Mouse (Mus musculus) testis, adult 2 months (tissue): ENCODE measurements around the gene Olfr498. TPM values are rescaled to one million over a fixed set of nuclear protein-coding genes. Genes with fewer than 3 reads are reported as not detected.

ENCODE experiments used
- H3K27ac ChIP-seq: fragments of 200-500 bp; 2 replicates; pipeline ENCODE4 v1.5.1; 2012; ENCODE audit warnings: low read depth, low read length; ENCODE audit not compliant: control insufficient read depth, insufficient read depth
- H3K27me3 ChIP-seq: fragments of 200-500 bp; 2 replicates; pipeline ENCODE4 v1.6.1; 2012; ENCODE audit warnings: mild to moderate bottlenecking, low read length, moderate library complexity; ENCODE audit not compliant: control insufficient read depth, insufficient read depth
- H3K36me3 ChIP-seq: fragments of 200-500 bp; 2 replicates; pipeline ENCODE4 v1.6.1; 2012; ENCODE audit warnings: mild to moderate bottlenecking, low read length; ENCODE audit not compliant: control insufficient read depth, insufficient read depth
- H3K4me1 ChIP-seq: fragments of 200-500 bp; 2 replicates; pipeline ENCODE4 v1.6.1; 2012; ENCODE audit warnings: low read length; ENCODE audit not compliant: control insufficient read depth, insufficient read depth
- H3K4me3 ChIP-seq: fragments of 200-500 bp; 2 replicates; pipeline ENCODE4 v1.5.1; 2012; ENCODE audit warnings: low read depth, mild to moderate bottlenecking, low read length, moderate library complexity, mixed read lengths; ENCODE audit not compliant: control insufficient read depth
- CTCF ChIP-seq: fragments of 200-500 bp; IDR thresholded peaks from 2 replicates; pipeline ENCODE4 v1.5.1; 2012; ENCODE audit warnings: low read depth, mild to moderate bottlenecking, inconsistent platforms, low read length, moderate library complexity; ENCODE audit not compliant: control insufficient read depth, insufficient read depth, insufficient replicate concordance
- POLR2A ChIP-seq: fragments of 200-500 bp; IDR thresholded peaks from 2 replicates; pipeline ENCODE4 v1.6.1; 2012; ENCODE audit warnings: low read depth, mild to moderate bottlenecking, inconsistent platforms, low read length, moderate library complexity; ENCODE audit not compliant: control insufficient read depth
- polyA plus RNA-seq: library from polyadenylated mRNA; depleted of rRNA; stranded (reverse); fragments of >200 nt; gene quantifications from 2 replicates; pipeline ENCODE4 v1.2.3, GENCODE M21; 2012; rRNA removed

Olfr498 gene
- polyA plus RNA-seq = not detected in 2 replicates

DNA sequence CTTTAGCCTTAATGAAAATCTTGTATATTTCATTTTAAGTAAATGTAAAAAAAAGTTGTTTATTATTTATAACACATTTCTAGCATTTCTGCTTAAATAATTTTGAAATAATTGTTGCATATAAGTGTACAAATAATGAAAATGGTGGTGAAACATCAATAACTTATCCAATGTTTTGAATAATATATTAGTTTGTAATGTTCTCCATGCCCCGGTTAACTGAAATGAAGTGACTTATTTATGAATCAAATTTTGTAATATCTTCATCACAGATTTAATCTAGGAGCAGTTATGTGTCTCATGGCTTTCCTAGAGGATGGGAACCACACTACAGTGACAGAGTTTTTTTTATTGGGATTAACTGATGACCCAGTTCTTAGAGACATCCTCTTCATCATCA is at the start of gene Olfr498:
Gene Olfr498 (plus strand): TSS at position 301 of the 400 bp plus-strand sequence.
- no peaks in the 10 kb centered on the region for H3K4me1 ChIP-seq
- no peak within 1 kb of the TSS for H3K4me3 ChIP-seq
- no peak within 1 kb of the TSS for H3K27ac ChIP-seq
- H3K27me3 ChIP-seq = no peaks in the 10 kb centered on the region
- no peak for TF ChIP-seq CTCF
- TF ChIP-seq POLR2A = no peak
- no peaks in the 10 kb centered on the region for H3K36me3 ChIP-seq

DNA sequence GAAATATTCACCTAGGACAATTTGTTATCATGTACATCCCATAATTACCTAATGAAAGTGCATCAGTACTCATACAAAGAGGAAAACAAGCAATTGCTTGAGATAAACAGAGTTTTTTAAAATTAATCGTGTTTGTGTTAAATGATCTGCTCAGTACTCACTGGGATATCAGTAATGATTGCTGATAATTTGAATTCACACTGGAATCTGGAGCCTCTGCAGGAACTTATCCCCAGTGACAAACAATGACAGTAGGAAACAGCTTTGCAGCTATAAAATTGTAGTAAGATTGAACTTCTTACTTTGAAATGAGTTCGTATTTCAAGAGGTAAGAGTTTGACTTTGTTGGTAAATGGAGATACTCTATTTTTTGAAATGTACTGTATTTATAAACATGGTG is 45.0 kb upstream of the Olfr498 start, which contains the start of gene Olfr497:
Gene Olfr497 (plus strand): TSS at position 301 of the 400 bp plus-strand sequence.
- Histone ChIP-seq H3K4me3 (no peak within 1 kb of the TSS), H3K4me1 (no peaks in the 10 kb centered on the region), H3K36me3 (no peaks in the 10 kb centered on the region), H3K27me3 (no peaks in the 10 kb centered on the region), H3K27ac (no peak within 1 kb of the TSS)
- TF ChIP-seq CTCF = no peak

Other genes with a start within 250 kb of the Olfr498 start
- gene Olfr488, start 207.0 kb upstream of the Olfr498 start, polyA plus RNA-seq = not detected in 2 replicates
- not detected in 2 replicates for gene Olfr490, start 176.4 kb upstream of the Olfr498 start, polyA plus RNA-seq
- not detected in 2 replicates for gene Olfr491, start 151.9 kb upstream of the Olfr498 start, polyA plus RNA-seq
- gene Olfr492, start 141.7 kb upstream of the Olfr498 start, polyA plus RNA-seq = not detected in 2 replicates
- not detected in 2 replicates for gene Olfr493, start 118.3 kb upstream of the Olfr498 start, polyA plus RNA-seq
- gene Olfr494, start 100.0 kb upstream of the Olfr498 start, polyA plus RNA-seq = not detected in 2 replicates
- gene Olfr495, start 72.2 kb upstream of the Olfr498 start, polyA plus RNA-seq = not detected in 2 replicates
- not detected in 2 replicates for gene Olfr497, start 44.9 kb upstream of the Olfr498 start, polyA plus RNA-seq
- gene Olfr502, start 59.7 kb downstream of the Olfr498 start, polyA plus RNA-seq = not detected in 2 replicates
- gene Olfr503, start 79.2 kb downstream of the Olfr498 start, polyA plus RNA-seq = not detected in 2 replicates
- gene Olfr504, start 100.5 kb downstream of the Olfr498 start, polyA plus RNA-seq = not detected in 2 replicates
- gene Olfr506, start 145.5 kb downstream of the Olfr498 start, polyA plus RNA-seq = not detected in 2 replicates
- not detected in 2 replicates for gene Olfr507, start 156.5 kb downstream of the Olfr498 start, polyA plus RNA-seq
- gene Olfr508, start 164.7 kb downstream of the Olfr498 start, polyA plus RNA-seq = not detected in 2 replicates
- not detected in 2 replicates for gene Olfr509, start 186.6 kb downstream of the Olfr498 start, polyA plus RNA-seq
- not detected in 2 replicates for gene Olfr510, start 201.1 kb downstream of the Olfr498 start, polyA plus RNA-seq
- gene Olfr512, start 248.0 kb downstream of the Olfr498 start, polyA plus RNA-seq = 0.10 and 0.12 TPM in 2 replicates